Mouse (Mus musculus) lung, adult 2 months (tissue): ENCODE results near the gene Klf16. TPM values are rescaled to one million over a fixed set of nuclear protein-coding genes. Genes with fewer than 3 reads are reported as not detected.

ENCODE experiments used
- DNase-seq: peaks from one replicate; pipeline ENCODE4 v3.0.0; 2022
- H3K4me1 ChIP-seq: fragments of 200-500 bp; 2 replicates; pipeline ENCODE4 v1.6.1; 2011; ENCODE audit warnings: low read length; ENCODE audit not compliant: control insufficient read depth, insufficient read depth
- H3K4me3 ChIP-seq: fragments of 200-500 bp; replicated peaks from 2 replicates; pipeline ENCODE3; 2011; ENCODE audit warnings: low read depth, mild to moderate bottlenecking, control low read depth, low read length; ENCODE audit errors: extremely low read depth
- CTCF ChIP-seq: fragments of 200-500 bp; IDR thresholded peaks from 2 replicates; pipeline ENCODE4 v1.5.1; 2011; ENCODE audit warnings: mild to moderate bottlenecking, low read length, control low read depth; ENCODE audit not compliant: insufficient read depth
- POLR2A ChIP-seq: fragments of 200-500 bp; IDR thresholded peaks from 2 replicates; pipeline ENCODE4 v1.6.1; 2011; ENCODE audit warnings: low read depth, mild to moderate bottlenecking, control low read depth, low read length, borderline replicate concordance; ENCODE audit errors: extremely low read depth
- WGBS: fragments of 180-500 bp; shearing (Covaris S2); methylation state at CpG from one replicate; pipeline ENCODE4 v1.1.7; 2018; 5-methylcytosine and 5-hydroxymethylcytosine counted together
- polyA plus RNA-seq: library from polyadenylated mRNA; depleted of rRNA; stranded (reverse); fragments of >200 nt; gene quantifications from 2 replicates; pipeline ENCODE4 v1.2.3, GENCODE M21; 2012

The Klf16 gene
- polyA plus RNA-seq, 1 experiment: 24.8 TPM

GRCm38 (mm10) chr10:80589127-80589878 is 12.2 kb upstream of the Klf16 start:
- Histone ChIP-seq H3K4me3 (peak overlapping the region; percentile 77), H3K4me1 (peaks cover 28% of the 10 kb centered on the region)
- no peak for DNase-seq
- WGBS: 4% methylated on average over 12 of the region's 12 CpGs
- TF ChIP-seq CTCF: no peak
- 0 out of 2 replicates have a peak, but pooled peaks have one; percentile 3 for TF ChIP-seq POLR2A

- 33% methylated on average over 4 of the region's 4 CpGs for WGBS
- Histone ChIP-seq H3K4me1 (peaks cover 33% of the 10 kb centered on the region), H3K4me3 (no peak overlapping the region)
- 0 out of 2 replicates have a peak, but pooled peaks have one; percentile 18 for TF ChIP-seq POLR2A
- TF ChIP-seq CTCF: no peak
- no peak for DNase-seq
Measured at GRCm38 (mm10) chr10:80587305-80587657, 10.2 kb upstream of the Klf16 start.

GRCm38 (mm10) chr10:80586407-80587304 is 9.5 kb upstream of the Klf16 start:
- no peak for DNase-seq
- Histone ChIP-seq H3K4me1 (peaks cover 33% of the 10 kb centered on the region), H3K4me3 (peak overlapping the region; percentile 58)
- TF ChIP-seq CTCF: no peak
- no peak for TF ChIP-seq POLR2A
- 77% methylated on average over 34 of the region's 51 CpGs for WGBS

GRCm38 (mm10) chr10:80585581-80585980 is 8.5 kb upstream of the Klf16 start:
- no peak overlapping the region for H3K4me3 ChIP-seq
- TF ChIP-seq POLR2A (no peak), CTCF (no peak)
- 82% methylated on average over 8 of the region's 8 CpGs for WGBS
- peaks cover 33% of the 10 kb centered on the region for H3K4me1 ChIP-seq
- DNase-seq: no peak

GRCm38 (mm10) chr10:80584642-80585552 is 7.8 kb upstream of the Klf16 start:
- no peak for DNase-seq
- 50% methylated on average over 12 of the region's 12 CpGs for WGBS
- Histone ChIP-seq H3K4me1 (peaks cover 33% of the 10 kb centered on the region), H3K4me3 (no peak overlapping the region)
- TF ChIP-seq CTCF (no peak), POLR2A (no peak)

GRCm38 (mm10) chr10:80584045-80584488 is 6.9 kb upstream of the Klf16 start:
- 42% methylated on average over 12 of the region's 12 CpGs for WGBS
- no peak for TF ChIP-seq POLR2A
- no peak for TF ChIP-seq CTCF
- DNase-seq: peak; percentile 5
- H3K4me1 ChIP-seq: peaks cover 28% of the 10 kb centered on the region
- no peak overlapping the region for H3K4me3 ChIP-seq

GRCm38 (mm10) chr10:80583047-80583446 is 5.9 kb upstream of the Klf16 start:
- TF ChIP-seq CTCF: no peak
- TF ChIP-seq POLR2A: no peak
- Histone ChIP-seq H3K4me3 (no peak overlapping the region), H3K4me1 (peaks cover 26% of the 10 kb centered on the region)
- no peak for DNase-seq
- 71% methylated on average over 5 of the region's 5 CpGs for WGBS

GRCm38 (mm10) chr10:80578911-80579310 is 1.8 kb upstream of the Klf16 start:
- Histone ChIP-seq H3K4me3 (no peak overlapping the region), H3K4me1 (peaks cover 2% of the 10 kb centered on the region; the same call in 1 of the 2 replicates)
- TF ChIP-seq CTCF: peak; percentile 55
- no peak for TF ChIP-seq POLR2A
- DNase-seq: no peak
- 9% methylated on average over 8 of the region's 8 CpGs for WGBS
